Mouse (Mus musculus) left cerebral cortex, postnatal 14 days (tissue): ENCODE results near the gene Gm11634. TPM values are rescaled to one million over a fixed set of nuclear protein-coding genes. Genes with fewer than 3 reads are reported as not detected.

Source experiments
- DNase-seq, 2 experiments: peaks; one replicate each; pipeline ENCODE4 v3.0.0; 2021 to 2022; ENCODE audit warnings: low spot score in 2 of 2, mixed read lengths in 1 of 2
- intact Hi-C: fragments of 180-260 bp; cut with DNase I; formaldehyde crosslinking; loops from one replicate; pipeline ENCODE4 v1.15.1; 2025
- total RNA-seq, 2 experiments: library from RNA; stranded (reverse); gene quantifications; 2 replicates each; pipeline ENCODE4 v1.2.3; 2021

Gene Gm11634
- total RNA-seq, 2 experiments from 2014 or later, result not detected

DNA sequence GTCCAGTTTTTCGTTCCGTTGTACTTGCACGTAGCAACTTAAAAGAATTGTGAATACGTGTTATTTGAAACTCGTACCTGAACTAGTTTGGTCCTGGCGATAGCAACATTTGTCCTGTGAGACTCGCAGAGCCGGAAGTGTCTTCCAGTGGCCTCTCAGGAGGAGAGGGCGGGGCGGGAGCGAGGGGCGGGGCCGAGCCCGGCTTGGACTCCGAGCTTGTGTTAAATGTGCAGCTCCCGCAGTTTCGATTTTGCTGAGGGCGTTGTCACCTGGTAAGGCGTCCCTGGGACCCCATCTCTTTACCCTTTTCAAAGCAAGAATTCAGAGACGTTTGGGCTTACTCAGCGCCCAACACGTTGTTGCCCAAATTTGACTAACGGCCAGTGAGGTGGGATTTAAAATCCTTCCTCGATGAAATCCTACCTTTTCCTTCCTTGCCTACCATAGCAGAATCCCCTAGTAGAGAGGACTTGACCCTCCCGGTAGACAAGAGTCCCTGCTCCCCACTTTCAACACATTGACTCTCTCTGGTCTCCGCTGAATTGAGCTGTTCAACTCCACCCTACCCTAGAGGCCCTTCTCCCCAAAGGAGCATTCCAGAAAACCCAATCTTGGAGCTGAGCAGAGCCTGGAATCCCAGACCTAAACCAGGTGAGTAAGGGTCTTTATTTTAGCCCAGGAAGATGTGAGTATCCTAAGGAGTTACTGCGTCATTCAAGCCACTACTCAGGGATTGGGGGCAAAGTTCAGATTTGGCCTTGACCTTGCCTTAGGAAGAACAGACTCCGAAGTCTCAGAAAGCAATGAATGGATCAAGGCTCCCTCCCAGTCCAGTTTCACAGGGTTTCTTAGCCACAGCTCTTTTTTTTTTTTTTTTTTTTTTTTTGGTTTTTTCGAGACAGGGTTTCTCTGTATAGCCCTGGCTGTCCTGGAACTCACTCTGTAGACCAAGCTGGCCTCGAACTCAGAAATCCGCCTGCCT is 16.7 kb downstream of the Gm11634 start, which contains the start of gene Tmem106a:
Tmem106a (plus strand) TSS at position 189 of the 982 bp plus-strand sequence.
- DNase-seq, result no peak
- intact Hi-C loops, result no loop called here

DNA sequence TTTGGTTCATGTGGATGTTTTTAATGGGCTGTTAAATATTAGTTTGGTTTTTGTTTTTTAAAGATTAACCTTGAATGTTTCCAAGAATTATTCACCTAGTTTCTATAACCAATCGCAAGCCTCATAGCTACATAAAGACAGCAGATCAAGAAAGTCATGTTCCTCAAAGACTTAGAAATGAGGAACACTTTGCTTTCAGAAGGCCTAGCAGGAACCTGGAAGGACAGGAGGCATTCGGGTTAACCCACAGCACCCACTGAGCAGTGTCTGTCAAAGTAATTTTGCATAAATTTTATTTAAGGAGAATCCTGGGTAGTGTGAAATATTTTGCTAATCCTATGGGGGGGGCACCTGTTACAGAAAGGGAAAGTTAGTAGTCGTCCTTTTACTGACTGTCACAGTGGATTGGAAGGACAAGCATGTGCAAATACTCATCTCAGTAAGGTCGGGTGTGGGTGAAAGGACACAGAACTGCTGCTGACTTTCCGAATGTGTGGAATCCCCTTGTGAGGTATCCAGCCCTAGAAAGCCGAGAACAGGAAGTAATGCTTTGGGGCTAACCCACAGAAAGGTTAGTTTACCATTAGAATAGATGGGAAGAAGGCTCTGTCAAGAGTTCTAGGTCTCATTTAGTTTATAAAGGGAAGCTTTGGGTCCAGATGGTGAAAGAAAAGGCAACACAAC is 17.8 kb downstream of the Gm11634 start:
- intact Hi-C loops, result no loop called here

DNA sequence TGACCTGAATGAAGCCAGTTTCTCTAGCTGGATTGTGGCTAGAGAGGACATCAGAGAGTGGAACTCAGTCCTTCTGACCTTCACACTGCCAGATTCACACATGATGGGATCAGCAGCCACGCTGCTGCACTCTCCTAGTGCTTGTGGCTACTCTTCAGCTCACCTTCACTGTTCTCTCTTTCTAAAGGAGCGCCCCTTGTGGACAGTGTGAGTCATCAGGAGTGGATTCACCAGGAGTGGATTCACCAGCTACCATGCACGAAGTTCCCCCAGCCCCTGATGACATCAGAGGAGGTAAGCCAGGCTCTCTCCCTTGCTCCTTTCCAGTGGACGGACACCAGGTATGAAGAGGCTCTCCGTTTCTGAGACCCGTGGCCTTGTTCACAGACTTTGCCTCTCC is 22.9 kb downstream of the Gm11634 start:
- intact Hi-C loops, result loop anchor here (10.0 kb wide), 1 partner anchor 169 kb away; no protein-coding TSS in a partner anchor
- no peak for DNase-seq

More for the DNA sequence above, 17.8 kb downstream of the Gm11634 start:
- DNase-seq, result no peak

DNA sequence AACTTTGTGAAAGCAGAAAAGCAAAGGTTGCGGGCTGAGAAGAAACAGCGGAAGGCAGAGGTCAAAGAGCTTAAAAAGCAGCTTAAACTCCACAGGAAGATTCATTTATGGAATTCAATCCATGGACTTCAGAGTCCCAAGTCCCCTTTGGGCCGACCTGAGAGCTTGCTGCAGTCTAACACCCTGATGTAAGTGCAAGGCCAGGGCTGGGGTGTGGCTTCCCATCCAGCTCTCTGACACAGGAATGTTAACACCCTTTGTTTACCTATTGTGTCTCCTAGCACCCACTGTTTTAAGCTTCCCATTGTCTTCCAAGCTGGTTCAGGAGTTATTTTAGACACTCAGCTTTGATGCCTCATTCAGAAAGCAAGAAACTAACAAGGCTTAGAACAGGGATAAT is 30.6 kb downstream of the Gm11634 start:
- DNase-seq, result no peak
- intact Hi-C loops, result no loop called here

DNA sequence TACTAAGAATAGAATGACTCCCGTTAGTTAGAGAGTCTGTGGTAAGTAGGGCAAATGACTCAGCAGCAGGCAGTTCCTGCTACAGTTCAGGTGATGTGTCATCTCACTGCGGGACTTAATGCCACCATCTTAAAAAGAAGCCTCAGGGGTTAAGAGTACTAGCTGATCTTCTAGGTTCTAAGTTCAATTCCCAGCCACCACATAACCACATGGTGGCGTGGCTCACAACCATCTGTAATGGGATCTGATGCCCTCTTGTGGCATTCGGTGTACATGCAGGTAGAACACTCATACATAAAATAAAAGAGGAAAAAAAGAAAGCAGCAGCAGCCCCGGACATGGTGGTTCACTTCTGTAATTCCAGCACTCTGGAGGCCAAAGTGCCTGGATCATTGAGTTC is 36.7 kb downstream of the Gm11634 start:
- peak; percentile 48 to 68 for DNase-seq
- intact Hi-C loops, result no loop called here

- intact Hi-C loops, result no loop called here
- DNase-seq, result no peak
These were observed 42.1 kb downstream of the Gm11634 start for GRCm38 (mm10) chr11:101556954-101557353.

DNA sequence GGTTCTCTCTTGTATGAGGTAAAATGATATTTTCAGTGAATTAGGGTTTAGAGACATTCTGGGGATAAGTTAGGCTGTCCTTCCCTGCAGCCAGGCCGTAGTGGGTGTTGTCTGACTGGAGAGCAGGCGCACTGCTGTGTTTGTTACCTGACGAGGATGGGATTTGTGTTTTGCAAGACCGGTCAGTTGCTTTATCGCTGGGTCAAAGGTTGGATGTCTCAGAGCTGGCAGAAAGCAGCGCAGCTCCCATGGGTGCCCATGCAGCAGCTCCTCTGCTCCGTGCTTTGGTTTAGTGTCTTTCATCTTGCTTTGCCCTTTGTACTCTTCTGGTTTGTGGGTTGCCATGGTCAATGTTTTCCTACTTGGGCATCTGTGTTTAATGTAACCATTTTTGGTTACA is 42.5 kb downstream of the Gm11634 start:
- intact Hi-C loops, result no loop called here
- no peak for DNase-seq

DNA sequence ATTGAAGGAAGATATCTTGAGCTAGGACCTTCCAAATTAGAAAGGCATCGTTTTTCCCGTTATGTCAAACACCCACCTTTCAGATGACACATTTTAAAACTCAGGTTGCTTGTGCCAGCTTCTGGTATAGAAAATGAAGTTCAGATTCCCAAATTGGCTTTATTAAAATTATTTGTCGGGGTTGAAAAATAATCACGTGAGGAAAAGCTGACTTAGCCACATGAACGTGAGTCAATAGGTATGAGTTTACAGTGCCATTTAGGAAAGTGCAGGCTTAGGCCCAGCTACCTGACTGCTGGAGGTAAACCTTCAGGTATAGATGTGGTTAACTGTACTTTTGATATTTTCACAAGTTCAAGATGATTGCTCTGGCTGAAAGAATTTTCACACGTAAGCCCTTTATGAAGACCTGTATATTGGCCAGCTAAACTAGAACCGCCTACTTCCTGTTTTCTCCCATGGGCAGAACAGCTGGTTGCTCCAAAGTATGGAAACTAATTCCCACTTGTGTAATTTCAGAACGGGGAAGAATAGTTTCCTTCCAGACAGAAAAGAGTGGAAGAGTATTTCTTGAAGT is 45.6 kb downstream of the Gm11634 start:
- intact Hi-C loops, result loop anchor here (5.0 kb wide), 1 partner anchor 86 kb away; the partner anchor contains the start of gene Vat1
- DNase-seq, result no peak

DNA sequence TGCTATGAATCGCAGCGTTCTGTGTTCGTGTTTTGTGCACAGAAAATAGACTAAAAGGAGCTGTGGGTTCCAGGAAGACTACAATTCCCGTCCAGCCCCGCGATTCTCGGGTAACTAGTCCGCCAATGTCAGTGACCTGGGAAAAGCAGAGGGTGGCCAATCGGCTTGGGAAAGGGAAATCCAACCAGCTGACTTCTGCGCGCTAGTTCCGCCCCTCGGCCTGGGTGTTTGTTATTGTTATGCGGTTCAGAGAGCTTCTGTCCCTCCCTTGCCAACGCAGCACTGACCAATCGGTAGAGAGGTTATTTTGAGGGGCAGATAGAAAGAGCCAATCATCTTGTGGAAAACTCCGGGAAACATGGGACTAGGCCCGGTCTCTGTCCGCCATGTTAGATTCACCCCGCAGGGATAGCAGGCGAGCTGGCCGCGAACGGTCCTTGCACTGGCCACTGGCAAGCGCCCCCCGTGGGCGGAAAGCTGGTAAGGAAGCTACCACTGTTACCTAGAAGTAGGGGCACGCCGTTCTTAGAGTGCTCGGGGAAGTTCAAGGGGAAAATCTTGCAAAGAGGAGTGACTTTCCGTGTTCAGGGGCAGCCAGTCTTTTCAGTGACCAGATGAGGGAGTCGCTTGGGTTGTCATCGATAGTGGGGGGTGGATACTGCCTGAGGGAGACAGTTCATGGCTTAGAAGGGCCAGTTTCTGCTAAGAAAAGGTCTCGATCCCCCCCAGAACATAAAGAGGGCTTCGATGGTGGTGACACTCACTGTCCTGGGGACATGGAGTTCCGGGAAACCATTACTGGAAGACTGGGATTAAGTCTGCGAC is 46.4 kb downstream of the Gm11634 start:
- intact Hi-C loops, result loop anchor here (5.0 kb wide), 1 partner anchor 85 kb away; the partner anchor contains the start of gene Vat1
- peak; percentile 98 to 100 for DNase-seq

GRCm38 (mm10) chr11:101551751-101552475 is 47.1 kb downstream of the Gm11634 start, which contains the start of the genes Brca1 and Nbr1:
Gene Brca1 (minus strand): TSS chr11:101551955.
Gene Nbr1 (plus strand): TSS chr11:101552149.
- intact Hi-C loops, result loop anchor here (5.0 kb wide), 1 partner anchor 85 kb away; the partner anchor contains the start of gene Vat1
- peak; percentile 91 to 95 for DNase-seq

DNA sequence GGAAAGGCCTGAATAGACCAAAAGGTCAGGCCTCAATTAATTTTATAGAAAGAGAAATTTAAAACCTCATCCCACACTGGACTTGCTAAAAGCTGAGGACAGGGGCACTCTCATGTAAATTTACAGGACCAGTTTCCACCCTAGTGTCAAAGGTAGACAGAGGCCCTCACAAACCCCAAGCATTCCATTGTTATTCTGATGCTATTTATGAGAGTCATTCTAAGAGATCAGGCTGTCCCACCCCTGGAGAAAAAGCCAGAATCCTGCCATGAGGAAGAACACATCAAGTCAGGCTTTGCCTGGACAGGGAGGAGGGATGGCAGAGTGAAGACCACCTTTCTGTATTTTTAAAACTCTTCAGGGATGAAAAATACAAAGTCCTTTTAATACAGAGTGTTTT is 50.5 kb downstream of the Gm11634 start:
- intact Hi-C loops, result no loop called here
- DNase-seq, result no peak

- peak in 1 of 2 experiments; percentile 29 for DNase-seq
- intact Hi-C loops, result no loop called here
These were observed 54.9 kb downstream of the Gm11634 start for GRCm38 (mm10) chr11:101544132-101544531.

Other genes with a start within 250 kb of the Gm11634 start
- not detected for gene G6pc, start 231.7 kb downstream of the Gm11634 start, total RNA-seq
- 10 to 100 TPM; 33.4 to 42.2 TPM for gene Aarsd1, start 181.6 kb downstream of the Gm11634 start, total RNA-seq
- 1 to 10 TPM; 4.5 to 9.7 TPM for gene Gm27029, start 174.5 kb downstream of the Gm11634 start, total RNA-seq
- gene Rundc1, start 174.2 kb downstream of the Gm11634 start, total RNA-seq, result 10 to 100 TPM; 31.1 to 32.6 TPM
- 1 to 10 TPM; 2.8 to 5.7 TPM for gene Ptges3l, start 173.9 kb downstream of the Gm11634 start, total RNA-seq
- 10 to 100 TPM; 41.0 to 43.6 TPM for gene Rpl27, start 157.0 kb downstream of the Gm11634 start, total RNA-seq
- 1 to 10 TPM in 1 of 2 experiments, under 1 TPM in 1; 0.97 to 2.6 TPM for gene Ifi35, start 150.8 kb downstream of the Gm11634 start, total RNA-seq
- gene Rnd2, start 134.3 kb downstream of the Gm11634 start, total RNA-seq, result 100 to 1,000 TPM; 148 to 154 TPM
- gene Vat1, start 133.0 kb downstream of the Gm11634 start, total RNA-seq, result 10 to 100 TPM; 36.4 to 44.8 TPM
- 1 to 10 TPM; 1.4 to 2.0 TPM for gene Brca1, start 47.3 kb downstream of the Gm11634 start, total RNA-seq
- 100 to 1,000 TPM; 115 to 116 TPM for gene Nbr1, start 47.1 kb downstream of the Gm11634 start, total RNA-seq
- gene Tmem106a, start 17.0 kb downstream of the Gm11634 start, total RNA-seq, result 1 to 10 TPM; 1.3 to 2.0 TPM
- 1 to 10 TPM; 4.3 to 4.9 TPM for gene Rdm1, start 27.9 kb upstream of the Gm11634 start, total RNA-seq
- 10 to 100 TPM; 23.2 to 39.8 TPM for gene Arl4d, start 66.3 kb upstream of the Gm11634 start, total RNA-seq
- 10 to 100 TPM; 34.6 to 34.9 TPM for gene Dhx8, start 133.7 kb upstream of the Gm11634 start, total RNA-seq
- gene Etv4, start 186.1 kb upstream of the Gm11634 start, total RNA-seq, result 10 to 100 TPM; 18.5 to 19.3 TPM